Mouse (Mus musculus) embryo, embryonic 10 days (tissue): Measurements from ENCODE around the gene Zbtb9.
"Not testable (repeated sequence)": the region's sequence is repeated elsewhere in the genome, so short reads cannot be mapped to it uniquely, and the experiment has no call there.

ENCODE experiments used
- DNase-seq: peaks from one replicate; pipeline ENCODE4 v3.0.0-alpha.2; 2015; ENCODE audit warnings: low spot score

Zbtb9 gene

DNA sequence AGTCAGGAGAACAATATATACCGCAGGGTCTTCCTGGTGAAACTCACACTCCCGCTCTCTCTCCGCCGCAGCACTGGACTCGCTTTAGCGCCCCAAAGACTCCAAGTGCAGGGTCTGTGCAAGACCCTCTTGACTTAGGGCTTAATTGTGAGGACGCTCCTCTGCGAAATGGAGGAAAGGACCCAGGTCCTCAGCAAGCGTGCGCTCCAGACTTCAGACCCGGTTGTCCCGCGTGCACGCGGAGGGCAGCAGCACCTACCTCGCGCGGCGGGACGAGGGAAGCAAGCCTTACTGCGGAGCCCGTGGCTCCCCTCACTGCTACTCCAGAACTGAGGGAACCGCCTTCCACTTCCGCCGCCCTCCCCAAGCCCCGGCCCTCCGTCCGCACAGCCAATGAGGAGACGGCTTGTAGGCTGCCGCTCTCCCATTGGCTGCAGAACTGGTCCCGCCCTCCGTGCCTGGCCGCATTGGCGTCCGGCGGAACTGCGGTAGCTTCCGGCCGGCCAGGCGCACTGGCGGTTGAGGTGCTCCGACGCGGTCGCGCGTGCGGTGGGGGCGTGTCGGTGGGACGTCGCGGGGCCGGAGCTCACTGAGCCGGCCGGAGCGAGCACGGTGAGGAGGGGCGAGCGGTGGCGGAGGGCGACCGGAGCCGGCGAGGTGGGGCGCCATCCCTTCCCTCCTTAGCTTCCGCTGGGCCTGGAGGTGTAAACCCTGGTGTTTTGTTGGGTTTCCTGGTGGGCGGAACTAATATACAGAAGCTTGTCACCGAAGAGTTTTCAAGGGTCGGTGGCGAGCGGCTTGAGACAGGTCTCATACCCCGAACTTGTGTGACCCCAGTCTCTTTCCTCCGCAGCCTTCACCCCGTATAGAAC lies at the start of gene Zbtb9:
TSS of gene Zbtb9 (plus strand) at position 465 of the 872 bp plus-strand sequence.
- DNase-seq, result peak; percentile 98

DNA sequence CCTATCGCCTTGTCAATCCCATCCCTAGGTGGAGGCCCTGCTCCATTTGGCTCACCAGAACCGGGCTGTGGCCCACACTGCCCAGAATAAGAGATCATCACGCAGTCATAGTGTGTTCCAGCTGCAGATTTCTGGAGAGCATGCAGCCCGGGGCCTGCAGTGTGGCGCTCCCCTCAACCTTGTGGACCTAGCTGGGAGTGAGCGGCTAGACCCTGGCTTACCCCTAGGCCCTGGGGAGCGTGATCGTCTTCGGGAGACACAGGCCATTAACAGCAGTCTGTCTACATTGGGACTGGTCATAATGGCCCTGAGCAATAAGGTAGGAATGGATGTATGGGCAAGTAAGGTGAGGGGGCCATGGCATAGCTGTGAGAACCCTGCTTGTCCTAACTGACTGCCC lies 47.6 kb upstream of the Zbtb9 start:
- DNase-seq, result not testable (repeated sequence)

DNA sequence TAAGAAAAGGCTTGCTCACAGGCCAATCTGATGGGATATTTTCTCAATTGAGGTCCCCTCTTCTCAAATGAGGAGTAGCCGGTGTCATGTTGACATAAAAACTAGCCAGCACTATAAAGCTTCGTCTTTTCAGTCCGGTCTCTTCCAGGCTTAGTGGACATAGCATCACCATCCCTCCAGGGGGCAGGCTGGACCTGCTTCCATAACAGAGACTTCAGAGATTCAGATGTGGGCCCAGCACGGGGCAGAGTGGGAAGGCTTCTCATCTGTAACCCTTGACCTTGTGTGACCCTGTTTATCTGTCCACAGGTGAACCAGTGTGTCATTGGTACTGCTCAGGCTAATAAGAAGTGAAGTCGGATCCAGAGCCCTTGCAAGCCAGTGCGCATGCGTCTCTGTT lies 41.2 kb upstream of the Zbtb9 start:
- peak; percentile 74 for DNase-seq

DNA sequence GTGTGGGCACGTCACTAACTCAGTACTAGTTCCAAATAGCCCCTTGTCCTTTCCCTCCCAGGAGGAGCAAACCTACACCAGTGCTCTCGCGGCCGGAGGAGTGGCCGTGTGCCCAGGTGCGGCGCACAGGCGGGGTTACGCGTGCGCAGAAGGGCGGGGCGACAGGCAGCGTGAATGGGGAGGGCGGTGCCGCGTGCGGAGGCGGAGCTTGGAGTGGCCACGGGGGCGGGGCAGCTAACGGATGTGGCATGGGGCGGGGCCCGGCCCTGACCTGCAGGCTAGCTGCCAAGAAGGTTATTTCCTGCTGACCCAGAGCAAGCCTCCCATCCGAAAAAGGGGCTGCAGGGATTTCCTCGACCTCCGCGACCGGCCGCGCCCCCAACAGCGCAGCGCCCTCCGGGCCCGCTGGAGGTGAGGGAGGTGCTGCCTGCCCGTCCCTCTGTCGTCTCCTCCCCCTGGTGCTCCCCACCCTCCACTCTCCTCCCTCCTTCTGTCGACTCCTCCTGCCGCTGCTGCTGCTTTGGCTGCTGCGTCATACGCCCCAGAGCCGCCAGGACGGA lies 40.0 kb upstream of the Zbtb9 start, which contains the start of gene Phf1:
TSS of gene Phf1 (plus strand) at position 214 of the 560 bp plus-strand sequence.
- DNase-seq, result peak; percentile 96

DNA sequence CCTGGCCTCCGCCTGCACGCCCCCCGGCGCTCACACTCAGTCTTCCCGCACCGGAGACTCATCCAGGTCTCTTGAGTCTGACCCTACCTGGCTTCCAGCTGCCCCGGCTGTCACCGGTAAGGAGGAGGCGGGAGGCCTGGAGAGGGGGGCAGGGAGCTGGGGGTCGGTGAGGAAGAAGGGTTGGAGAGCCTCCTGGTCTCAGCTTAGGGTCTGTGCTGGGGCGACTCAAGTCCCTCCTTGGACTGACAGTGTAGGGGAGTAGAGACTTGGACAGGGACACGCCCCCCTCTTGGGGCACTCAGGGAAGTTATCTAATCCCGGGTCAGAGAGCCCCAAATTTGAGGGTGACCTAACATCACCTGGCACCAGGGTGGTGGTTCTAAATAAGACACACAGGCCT lies 39.5 kb upstream of the Zbtb9 start:
- no peak for DNase-seq

DNA sequence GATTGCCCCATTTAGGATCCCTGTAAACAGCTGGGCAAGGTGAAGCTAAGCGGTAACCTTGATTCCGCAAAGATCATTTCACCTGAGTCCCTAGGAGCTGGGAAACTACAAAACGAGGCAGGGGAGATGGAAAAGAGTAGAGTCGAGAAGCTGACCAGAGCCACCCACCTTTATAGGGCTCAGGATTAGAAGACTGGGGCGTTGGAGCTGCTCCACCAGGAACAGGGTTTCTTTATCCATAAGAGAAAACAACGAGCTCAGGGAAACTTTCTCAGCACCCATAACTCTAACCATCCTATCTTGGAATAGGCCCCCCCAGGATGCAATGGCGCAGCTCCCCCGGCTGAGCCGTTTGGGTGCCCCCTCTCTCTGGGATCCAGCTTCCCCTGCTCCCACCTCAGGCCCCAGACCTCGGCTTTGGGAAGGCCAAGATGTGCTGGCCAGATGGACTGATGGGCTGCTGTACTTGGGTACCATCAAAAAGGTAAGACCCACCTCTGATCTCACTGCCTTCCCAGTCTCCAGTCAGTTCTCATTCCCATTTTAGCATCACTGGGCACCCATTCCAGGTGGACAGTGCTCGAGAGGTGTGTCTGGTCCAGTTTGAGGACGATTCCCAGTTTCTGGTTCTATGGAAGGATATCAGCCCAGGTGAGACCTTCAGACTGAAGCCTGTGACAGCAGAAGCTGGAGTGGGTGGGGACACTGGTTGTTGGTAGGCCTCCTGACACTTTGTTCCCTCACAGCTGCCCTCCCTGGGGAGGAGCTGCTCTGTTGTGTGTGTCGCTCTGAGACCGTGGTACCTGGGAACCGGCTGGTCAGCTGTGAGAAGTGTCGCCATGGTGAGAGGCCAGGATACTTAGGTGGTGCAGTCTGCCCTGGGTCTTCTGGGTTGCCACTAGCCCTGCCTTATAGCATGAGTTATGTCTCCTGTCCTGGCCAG lies 38.8 kb upstream of the Zbtb9 start:
- no peak for DNase-seq

DNA sequence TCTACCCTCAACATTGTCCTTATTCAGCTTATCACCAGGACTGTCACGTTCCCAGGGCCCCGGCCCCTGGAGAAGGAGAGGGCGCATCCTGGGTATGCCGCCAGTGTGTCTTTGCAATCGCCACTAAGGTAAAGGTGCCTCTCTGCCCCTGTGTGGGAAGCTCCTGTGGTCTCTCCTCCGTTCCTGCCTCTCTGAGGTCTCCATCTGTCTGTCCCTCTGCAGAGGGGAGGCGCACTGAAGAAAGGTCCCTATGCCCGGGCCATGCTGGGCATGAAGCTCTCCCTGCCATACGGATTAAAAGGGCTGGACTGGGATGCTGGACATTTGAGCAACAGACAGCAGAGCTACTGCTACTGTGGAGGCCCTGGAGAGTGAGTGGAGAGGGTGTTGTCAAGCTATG lies 37.9 kb upstream of the Zbtb9 start:
- no peak for DNase-seq

DNA sequence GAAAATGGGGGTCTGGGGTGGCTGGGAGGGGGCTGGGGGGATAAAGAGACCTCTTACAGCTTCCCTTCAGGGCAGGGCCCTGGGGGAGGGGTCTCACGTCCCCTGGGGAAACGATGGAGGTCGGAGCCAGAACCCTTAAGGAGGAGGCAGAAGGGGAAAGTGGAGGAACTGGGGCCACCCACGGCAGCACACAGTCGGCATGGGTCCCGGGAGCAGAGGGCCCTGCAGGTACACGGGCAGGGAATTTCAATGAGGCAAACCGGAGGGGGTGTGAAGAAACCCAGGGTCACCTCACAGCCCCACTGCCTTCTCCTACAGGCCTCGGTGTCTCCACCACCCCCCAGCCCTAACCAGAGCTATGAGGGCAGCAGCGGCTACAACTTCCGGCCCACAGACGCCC lies 36.5 kb upstream of the Zbtb9 start:
- DNase-seq, result no peak

DNA sequence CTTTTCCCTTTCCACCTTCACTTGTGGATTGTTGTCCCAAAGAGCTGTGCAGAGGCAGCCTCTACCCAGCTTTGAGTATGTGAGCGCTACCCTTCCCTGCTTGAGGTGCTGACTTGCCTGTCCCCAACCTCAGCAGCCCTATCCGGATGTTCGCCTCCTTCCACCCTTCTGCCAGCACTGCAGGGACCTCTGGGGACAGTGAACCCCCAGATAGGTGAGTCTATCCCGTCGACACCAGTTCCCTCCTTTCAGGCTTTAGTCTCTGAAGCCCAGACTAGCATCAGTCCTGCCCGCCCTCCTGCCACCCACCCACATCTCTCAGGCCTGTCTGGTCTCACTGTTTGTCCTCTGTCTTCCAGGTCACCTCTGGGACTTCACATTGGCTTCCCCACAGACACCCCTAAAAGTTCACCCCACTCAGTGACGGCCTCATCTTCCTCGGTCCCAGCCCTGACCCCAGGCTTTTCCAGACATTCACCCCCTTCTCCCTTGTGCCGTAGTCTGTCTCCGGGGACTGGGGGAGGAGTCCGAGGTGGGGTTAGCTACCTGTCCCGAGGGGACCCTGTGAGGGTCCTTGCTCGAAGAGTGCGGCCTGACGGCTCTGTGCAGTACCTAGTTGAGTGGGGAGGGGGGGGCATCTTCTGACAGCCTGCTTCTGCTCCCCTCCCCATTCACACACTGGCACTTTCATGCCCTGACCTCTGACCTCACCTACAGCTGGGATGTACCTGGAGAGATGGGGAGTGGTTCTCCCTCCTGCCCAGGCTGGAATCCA lies 35.9 kb upstream of the Zbtb9 start:
- DNase-seq, result no peak

DNA sequence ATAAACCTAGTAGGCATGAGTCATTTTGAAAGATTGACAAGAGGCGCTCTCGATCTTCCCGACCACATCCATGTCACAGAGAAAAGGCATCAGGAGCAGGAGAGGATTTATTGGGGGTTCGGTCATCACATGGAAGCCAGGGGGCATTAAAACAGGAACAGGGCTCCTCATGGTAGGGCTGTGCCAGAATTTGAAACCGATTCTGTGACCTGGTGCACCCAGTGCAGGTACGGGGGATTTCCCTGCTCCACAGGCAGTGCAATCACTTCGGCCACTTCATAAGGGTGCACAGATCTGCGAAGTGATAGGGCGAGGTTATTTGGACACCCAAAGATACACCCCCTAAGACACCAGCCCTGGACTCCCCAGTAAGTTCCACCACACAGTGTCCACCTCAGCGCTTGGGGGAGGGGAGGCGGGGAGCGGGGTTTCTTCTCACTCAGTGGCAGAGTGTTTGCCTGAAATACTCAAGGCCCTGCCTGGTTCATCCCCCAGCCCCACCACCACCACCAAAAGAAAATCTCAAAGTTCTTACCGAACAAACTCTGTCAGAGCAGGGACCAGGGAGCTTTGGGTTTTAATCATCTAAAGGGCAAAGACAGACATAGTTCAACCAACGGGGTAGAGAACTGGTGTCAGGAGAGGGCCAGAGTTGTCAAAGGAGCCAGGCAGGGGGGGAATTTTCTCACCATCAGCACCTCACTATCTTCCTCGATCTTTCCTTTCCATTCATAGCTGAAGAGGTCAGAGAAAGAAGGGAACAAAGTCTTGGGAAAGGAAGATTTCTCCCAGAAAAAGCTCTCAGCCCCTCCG lies 34.9 kb upstream of the Zbtb9 start:
- no peak for DNase-seq

DNA sequence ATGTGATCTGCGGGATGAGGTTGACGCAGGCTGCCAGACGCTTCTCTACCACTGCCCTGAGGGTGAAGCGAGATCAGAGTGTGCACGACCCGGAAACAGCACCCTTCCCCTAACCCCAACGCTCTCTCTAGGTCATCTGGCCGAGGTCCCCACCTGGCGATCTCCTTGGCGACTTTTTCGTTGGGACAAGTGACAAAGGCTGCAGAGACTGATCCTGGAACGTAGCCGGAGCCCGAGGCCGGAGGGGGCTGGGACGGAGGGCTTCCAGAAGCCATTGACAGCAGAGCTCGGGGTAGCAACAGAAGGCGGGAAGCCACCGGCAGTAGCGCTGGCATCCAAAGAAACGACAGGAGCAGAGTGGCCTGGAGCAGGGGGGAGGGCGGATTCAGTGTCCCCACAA lies 34.2 kb upstream of the Zbtb9 start:
- no peak for DNase-seq

DNA sequence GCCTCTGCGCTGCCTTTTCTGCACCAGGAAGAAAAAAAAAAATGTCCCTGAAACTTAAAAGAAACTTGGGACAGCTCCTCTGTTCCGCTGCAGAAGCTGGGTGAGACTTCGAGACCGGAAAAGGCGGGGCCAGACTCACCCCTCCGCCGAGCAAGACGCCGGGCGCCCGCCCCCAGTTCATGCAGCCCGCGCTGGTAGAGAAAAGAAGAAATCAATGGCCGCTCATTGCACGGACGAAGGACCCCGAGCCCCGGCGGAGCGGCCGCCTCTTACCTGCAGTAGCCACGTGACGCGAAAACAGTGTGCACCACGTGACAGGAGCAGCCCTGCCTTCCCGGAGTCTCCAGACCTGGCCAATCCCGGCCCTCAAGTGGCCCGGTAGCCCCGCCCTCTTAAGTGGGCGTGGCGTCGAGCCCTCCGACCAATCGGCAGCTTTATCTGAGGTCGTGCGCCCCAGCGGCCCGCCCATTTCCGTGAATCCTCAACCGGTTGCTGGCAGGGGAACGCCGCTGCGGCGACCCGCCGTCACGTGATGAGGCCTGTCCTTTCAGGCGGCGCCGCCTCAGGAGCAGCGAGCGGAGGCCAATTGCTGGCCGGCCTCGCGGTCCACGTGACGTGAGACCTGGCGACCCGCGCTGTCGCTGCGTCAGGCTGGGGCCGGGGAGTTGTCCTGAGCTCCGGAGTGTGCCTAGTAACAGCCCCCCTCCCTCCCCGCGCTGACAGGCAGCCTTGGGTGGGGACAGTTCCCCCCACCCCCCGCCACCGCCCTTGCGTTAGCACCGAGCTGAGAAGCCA lies 33.6 kb upstream of the Zbtb9 start, which contains the start of gene Cuta:
TSS of gene Cuta (minus strand) at position 392 of the 795 bp plus-strand sequence.
- DNase-seq, result peak; percentile 99

DNA sequence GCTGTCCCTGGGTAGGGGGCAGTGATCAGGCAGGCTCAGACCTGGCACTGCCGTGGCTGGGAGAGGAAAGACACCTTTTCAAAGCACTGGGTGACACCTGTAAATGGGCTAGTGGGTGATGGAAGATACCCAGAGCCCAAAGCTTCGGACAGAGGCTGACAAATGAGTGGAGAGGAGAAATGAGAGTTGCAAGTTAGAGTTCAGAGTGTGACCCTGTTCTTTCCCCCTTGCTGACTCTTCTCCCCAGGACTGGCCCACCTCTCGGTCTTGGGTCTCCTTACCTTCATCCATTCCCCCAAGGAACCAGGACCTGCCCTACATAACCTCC lies 33.0 kb upstream of the Zbtb9 start:
- DNase-seq, result no peak

DNA sequence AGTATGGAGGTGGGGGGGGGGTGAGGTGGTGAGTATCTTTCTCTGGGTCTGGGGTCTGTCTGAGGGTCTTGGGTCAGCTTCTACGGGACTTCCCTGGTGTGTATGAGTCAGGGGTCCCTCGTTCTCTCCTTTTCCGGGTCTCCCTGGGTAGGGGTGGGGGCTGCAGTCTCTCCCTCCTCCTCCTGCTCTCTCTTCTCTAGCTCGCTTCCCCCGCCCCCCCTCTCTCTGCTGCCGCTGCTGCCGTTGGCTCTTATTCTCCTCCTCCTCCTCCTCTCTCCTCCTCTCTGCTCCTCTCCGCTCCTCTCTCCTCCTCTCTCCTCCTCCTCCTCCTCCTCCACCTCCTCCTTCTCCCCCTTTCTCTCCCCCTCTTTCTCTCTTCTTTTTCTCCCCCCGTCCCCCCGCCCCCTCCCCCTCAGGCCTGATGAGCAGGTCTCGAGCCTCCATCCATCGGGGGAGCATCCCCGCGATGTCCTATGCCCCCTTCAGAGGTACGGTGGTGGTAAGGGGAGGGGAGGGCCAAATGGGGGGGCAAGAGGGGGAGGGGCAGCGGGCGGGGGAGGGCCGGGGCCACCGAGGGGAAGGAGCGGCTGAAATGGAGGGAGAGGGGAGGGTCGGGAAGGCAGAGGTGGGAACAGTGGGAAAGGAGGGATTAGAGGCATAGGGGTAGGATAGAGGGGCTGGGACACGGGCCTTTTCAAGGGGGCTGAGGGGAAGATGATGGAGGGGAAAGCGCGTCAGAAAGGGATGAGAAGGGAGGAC lies 31.8 kb upstream of the Zbtb9 start, which contains the start of gene Syngap1:
TSS of gene Syngap1 (plus strand) at position 223 of the 759 bp plus-strand sequence.
- peak; percentile 47 for DNase-seq

DNA sequence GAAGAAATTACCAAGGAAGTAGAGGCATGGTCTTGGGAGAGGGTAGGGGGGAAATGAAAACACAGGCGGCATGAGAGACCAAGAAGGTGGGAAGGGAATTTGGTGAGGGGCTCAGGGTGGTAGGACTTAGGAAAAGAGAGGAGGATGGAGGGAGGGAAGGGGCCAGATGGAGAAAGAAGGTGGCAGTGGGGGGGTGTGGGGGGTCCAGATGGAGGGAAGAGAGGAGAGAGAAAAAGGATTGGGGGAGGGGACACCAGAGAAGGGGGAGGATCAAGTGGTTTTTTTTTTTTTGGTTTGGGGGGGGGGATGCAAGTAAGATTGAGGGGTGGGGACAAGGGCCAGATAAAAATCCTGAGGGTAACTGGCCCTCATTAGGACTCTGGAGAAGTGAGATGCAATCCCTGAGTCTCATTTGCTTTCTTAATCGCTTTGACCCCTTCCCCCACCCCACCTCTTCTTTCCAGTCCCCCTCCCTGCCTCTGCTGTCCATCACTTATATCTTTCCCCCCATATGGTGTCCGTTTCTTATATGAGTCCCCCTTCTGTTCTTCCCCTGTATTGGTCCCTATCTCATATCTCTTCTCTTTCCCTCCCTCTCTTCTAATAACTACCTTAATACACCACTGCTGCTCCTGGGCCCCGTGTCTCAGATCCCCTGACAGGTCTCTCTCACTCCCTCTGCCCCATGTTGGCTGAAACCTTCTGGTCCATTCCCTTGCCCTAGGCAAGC lies 31.0 kb upstream of the Zbtb9 start:
- no peak for DNase-seq

DNA sequence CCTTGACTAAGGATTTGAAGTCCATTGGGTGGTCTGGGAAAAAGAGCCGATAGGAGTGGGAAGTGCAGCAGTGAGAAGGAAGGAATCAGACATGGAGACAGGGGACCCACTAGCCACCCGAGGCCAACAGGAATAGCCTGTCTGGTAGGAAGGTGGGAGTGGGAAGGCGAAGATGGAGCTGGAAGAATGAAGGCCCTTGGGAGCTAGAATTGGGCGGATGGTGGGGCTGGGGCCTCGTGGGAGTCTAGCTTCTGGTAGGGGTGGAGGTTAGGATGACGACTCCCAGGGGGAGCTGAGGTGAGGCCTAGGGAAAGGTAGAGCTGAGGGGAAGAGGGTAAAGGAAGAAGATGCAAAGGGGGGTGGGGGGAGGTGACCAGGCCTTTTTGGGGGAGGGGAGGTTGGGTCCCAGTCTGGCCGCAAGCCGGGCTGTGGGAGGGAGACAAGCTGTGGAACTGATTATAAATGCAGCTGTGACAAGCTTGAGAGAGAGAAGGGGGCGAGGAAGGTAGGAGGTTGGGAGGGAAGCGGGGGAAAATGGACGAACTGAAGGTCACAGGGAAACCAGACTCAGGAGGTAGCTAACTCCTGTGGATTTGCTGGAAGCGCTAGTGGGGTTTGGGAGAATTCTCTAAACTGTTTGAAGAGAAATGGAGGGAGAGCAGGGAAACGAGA lies 27.0 kb upstream of the Zbtb9 start:
- DNase-seq, result no peak

DNA sequence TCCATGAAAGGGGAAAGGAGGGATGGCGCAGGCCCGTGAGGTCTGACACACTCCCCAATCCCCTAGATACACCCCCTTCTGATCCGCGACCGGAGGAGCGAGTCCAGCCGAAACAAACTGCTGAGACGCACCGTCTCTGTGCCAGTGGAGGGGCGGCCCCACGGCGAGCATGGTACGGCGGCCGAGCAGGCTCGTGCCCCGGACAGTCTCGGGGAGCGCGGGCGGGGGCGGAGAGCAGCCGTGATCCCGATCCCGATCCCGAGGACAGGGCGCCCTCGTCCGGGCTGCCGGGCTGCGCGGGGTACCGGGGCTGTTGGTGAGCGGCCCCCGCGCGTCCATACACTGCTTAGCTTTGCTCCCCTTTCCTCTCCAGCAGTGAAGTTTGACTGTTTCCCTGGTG lies 26.4 kb upstream of the Zbtb9 start:
- peak; percentile 79 for DNase-seq
